Mouse (Mus musculus) retina, embryonic 14.5 days (tissue): ENCODE results near the gene Clk3.

Experiments used
- DNase-seq: peaks from one replicate; pipeline ENCODE4 v3.0.0-alpha.2; 2015; ENCODE audit warnings: low spot score

The Clk3 gene

GRCm38 (mm10) chr9:57770214-57770613, 4.6 kb upstream of the Clk3 start:
- no peak for DNase-seq

- DNase-seq, result no peak
Measured at GRCm38 (mm10) chr9:57769539-57770069, 3.9 kb upstream of the Clk3 start.

DNA sequence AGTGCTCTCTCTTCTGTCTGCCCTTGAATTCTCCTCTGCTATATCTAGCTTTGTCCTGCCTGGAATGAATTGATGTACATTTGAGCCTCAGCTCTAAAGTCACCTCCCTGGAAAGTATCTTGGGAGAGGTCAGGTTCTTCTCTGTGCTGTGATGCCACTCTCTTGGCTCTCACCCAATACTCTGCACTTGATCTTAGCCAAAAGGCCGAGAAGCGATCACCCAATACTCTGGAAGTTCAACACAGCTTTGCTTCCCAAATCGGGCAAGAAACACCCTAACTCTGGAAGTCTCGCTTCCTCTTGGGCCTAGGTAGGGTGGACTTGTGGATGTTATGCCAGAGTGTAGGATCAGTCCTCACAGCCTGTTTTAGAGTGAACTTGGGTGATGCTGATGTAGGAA, 1.6 kb upstream of the Clk3 start:
- no peak for DNase-seq

DNA sequence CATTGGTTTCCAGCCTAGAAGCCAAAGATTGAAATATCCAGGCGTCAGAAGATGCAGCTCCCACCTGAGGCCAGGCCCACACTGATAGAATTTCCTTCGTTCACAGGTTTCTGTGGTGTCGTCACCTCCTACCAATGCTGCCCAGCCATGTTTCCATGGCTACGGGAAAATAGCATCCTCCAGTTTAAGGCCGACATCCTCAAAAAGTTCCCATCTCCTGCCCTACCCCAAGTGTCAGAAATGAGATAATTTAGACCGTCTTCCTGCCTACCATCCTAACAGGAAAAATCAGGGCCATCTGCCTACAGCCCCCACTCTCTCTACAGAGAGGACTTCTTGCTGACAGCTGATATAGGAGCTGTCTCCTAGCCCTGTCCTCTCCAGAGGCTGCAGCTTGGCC, 771 bp upstream of the Clk3 start:
- no peak for DNase-seq

DNA sequence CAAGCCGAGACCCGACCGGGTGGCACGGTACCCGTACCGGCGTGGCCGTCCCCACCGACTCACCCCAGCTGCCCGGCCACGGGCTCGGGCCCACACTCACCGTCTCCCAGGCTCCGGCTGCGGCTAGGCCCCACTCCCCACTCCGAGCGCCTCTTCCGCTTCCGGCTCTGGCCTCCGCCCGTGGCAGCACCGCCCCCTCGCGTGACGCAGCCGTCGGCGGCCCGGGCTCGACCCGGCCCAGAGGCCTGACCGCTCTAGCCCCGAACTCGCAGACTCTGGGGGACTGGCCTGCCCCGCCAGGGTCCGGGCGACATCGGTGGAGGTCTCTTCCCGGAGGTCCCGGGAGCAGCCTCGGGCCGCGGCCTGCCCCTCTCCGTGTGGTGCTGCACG, 691 bp downstream of the Clk3 start:
- peak; percentile 94 for DNase-seq

DNA sequence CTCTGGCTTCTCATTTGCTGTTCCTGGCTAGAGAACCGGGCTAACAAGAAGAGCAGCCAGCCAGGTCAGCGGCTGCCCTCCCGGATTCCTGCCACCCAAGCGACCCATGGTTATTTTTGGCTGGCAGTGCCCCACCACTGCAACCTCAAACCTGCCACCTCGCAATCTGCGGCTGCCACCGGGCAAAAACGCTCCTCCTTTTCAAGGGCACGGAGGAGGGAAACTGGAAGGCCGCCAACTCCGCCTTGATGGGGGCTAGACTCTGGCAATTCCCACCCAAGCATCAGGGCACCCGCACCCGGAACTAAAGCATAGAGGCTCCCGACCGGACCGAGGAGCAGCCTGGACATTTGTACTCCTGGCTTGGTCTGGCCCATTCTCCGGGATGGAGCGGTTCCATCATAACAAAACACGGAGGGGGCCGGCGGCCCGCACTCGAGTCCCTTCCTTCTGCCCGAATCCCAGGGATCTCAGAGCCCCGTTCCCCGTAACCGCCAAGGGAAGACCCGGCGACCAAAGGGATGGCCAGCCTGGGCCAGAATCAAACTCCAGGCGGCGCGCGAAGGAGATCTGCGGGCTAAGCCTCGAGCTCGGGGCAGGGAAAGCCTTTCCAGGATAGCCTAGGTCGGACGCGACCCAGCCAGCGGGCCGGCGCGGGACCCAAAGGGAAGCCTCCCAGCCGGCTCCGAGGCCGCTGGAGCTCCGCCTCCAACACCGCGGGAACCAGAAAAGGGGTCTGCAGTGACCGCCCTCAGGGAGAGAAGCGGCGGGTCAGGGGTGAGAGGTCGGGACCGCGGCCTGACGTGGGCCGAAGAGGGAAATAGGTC, 1.3 kb downstream of the Clk3 start:
- DNase-seq, result no peak

GRCm38 (mm10) chr9:57762563-57762991, 3.1 kb downstream of the Clk3 start:
- DNase-seq, result peak; percentile 65

DNA sequence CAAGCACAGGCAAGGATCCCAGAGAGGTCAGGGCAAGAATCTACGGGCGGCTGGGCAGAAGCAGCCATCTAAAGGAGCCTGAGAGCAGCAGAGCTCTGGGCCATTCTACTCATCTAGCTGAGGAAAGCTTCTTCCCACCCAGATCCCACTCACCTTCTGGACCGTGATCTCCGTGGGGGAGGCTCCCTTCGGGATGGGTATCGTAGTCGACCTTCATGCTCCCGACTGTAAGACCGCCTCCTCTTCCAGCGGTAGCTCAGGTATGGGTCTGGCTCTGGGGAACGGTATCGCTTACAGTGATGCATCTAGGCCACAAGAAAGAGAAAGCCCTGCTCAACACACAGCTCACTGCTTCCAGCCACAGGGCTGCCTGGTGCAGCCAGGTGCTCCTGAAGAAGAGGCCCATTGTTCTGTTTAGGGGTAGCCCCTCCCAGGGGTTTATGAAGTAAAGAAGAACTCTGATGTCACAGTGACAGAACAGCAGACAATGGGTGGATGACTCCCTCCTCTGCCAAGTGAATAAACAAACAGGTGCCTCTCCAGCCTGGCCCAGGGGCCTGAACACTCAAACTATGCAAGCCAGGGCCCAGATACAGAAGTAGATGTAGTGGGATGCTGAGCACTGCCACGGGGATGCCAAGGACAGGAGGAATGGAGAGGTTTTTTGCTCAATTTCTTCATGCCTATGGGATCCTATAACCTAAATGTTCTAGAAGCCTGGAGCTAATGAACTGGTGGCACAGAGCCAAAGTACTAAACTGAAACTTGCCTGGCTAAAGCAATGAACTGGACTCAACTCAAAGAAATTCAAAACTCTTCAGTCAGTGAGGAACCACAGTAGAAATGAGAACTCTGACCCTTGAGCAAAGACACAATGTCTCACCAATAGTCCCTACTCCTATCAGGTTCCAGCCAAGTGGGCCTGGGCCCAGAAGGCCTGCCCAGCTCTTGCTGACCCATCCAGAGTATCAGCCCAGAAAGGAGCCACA, 3.8 kb downstream of the Clk3 start:
- DNase-seq, result no peak

DNA sequence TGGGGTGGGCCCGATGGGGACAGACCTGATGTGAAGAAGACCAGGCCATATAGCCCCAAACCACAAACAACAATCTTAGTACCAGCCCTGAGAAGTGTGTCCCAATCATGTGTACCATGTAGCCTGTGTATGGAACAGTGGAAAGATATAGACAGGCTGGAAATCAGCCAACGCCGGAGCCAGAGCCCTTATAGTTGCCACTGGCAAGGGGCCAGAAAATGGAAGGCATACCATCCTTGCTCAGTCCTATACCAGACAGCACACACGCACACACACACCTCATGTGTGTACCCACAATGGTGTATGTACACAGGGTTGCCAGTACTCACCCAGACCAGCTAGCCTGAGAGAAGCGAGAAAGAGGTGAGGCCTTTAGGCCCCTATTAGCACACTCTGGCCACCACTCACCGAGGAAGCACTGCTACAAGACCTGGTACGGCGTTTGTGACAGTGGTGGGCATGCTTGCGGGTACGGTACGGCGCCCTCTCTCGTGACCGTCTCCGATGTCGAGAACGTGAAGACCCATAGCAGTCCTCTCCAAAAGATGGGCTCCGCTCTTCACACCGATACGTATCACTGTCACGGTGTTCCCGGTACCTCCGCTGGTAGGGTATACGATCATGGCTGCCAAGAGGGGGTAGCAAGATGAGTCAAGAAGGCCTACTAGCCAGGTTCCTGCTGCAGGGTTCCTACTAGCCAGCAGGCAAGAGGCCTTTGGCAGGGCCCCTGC, 5.1 kb downstream of the Clk3 start:
- no peak for DNase-seq

DNA sequence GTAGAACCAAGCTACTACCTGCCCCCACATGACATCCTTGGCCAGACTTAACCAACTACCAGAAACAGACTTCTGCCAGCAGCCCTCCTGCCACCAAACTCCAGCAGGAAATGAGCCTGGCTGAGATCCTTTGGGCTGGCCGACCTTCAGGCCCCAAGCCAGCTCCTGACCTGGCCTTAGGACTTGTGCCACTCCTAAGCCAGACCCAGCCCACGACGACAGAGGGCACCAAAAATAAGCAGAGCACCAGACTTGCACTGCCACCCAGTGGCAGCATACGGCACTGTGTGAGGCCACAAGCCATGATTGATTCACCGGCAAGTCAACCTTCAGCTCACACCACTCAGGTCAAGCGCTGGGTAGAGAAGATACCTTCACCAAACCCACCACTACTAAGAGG, 6.4 kb downstream of the Clk3 start:
- DNase-seq, result peak; percentile 79

GRCm38 (mm10) chr9:57758528-57758927, 7.1 kb downstream of the Clk3 start:
- no peak for DNase-seq

- DNase-seq, result no peak
Measured at GRCm38 (mm10) chr9:57757578-57757977, 8.1 kb downstream of the Clk3 start.

DNA sequence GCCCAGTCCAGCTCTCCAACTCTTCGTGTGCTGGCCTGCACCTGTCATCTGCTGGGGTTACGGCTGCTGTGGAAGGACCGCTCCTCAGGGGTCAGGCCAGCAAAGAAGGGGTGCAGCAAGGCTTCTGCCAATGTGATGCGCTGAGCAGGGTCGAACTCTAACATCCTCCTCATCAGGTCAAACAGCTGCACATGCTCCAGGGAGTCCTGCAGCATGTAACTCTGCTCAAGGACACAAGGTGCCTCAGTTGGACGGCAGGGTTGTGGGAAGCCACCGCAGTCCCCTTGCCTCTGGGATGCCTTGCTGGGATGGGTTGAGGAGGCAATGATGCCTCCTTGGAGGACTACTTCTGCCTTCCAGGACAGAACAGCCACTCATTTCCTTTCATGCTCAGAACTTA, 14.8 kb downstream of the Clk3 start:
- DNase-seq, result no peak

DNA sequence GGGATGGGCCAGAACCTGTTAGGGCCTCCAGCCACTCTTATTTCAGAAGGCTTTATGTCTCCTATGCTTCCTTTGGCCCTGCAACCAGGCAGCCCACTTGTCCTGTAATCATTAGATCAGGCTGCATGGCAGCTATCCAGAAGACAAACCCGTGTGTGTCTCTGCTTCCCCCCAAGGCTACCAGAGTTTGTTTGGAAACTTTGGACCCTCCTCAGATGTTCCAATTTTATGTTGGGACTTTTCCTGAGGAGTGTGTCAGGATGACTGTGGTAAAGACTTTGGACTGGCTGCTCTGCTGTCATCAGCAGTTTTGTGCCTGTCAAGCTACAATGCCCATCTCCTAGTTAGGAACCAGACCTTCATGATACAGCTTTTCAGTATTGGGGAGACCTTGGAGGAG, 16.8 kb downstream of the Clk3 start:
- no peak for DNase-seq

GRCm38 (mm10) chr9:57748137-57748536, 17.5 kb downstream of the Clk3 start:
- no peak for DNase-seq

DNA sequence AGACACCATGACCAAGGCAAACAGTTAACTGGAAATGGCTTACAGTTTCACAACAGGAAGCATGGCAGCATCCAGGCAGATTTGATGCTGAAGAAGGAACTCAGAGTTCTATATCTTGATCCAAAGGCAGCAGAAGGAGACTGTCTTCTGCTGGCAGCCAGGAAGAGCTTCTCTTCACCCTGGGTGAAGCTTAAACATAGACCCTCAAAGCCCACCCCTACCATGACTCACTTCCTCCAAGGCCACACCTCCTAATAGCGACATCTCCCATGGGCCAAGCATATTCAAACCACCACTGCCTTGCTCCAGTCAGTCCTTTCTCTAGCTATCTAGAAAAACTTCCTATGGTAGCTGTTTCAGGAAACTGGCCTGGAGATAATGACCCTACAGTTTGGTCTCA, 18.6 kb downstream of the Clk3 start:
- no peak for DNase-seq

GRCm38 (mm10) chr9:57744462-57745091, 21.1 kb downstream of the Clk3 start:
- DNase-seq, result peak; percentile 82

DNA sequence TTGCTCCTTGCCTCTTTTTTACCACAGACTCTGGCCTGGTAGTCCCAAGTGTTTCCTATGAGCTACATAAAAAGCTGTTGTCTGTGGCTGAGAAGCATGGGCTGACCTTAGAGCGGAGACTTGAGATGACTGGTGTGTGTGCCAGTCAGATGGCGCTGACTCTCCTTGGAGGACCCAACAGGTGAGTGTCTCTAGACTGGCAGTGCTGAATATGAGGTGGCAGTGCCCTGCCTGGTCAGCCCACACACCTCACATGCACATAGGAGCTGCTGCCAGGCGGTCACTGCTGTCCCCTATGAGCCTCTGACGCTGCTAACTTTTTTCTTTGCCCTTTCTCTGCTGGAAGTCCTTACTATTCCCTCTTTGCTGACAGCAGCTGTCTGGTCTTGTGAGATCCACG, 25.8 kb downstream of the Clk3 start:
- no peak for DNase-seq

DNA sequence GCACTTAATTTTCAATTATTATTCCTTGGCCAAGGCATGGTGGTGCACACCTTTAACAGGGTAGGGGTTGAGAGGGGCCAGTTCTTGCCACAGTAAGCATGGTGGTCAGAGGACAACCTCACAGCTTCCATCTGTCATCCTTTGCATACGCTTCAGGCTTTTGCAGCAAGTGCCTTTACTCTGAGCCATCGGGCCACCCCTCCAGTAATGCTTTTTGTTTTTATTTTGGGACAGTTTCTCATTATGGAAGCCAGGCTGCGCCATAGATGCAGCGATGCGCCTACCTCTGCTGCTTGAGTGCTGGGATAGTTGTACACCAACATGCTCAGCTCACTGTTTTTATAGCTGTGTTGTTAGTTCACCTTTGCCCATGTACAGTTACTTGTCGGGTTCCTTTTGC, 32.1 kb downstream of the Clk3 start:
- DNase-seq, result no peak

DNA sequence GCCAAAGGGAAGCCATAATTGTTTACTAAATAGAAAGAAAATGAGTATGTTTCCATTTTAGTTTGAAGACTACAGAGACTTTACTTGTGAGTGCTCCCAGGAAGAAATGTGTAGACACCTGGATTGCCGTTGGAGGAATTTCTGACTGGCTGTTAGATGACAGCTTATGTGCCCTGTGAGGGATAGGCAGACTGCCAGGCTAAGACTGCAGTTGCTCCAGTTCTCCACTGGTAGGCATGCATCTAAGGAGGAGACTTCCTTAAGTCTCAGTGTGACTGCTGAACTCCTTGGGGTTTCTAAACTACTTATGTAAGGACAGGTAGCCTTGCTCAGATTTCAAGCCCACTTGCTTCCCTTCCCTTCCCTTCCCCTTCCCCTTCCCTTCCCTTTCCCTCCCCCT, 37.3 kb downstream of the Clk3 start:
- no peak for DNase-seq

DNA sequence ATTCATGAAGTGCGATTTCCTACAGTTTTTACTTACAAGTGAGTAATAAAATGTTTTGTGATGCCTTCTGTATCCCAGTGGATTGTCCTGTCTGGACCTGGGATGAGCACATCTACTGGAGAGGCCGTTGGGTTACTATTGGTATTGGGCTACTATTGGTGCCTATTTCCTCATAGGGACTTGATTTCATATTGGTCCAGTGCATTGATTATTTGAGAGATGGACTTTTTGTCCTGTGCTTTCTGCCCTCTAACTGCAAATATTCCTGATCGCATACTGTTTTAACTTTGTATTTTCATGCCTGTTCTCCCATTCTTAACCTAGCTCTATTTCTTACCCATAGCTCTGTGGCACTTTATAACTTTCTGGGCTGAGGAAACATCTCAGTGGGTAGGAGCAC, 41.0 kb downstream of the Clk3 start:
- no peak for DNase-seq

DNA sequence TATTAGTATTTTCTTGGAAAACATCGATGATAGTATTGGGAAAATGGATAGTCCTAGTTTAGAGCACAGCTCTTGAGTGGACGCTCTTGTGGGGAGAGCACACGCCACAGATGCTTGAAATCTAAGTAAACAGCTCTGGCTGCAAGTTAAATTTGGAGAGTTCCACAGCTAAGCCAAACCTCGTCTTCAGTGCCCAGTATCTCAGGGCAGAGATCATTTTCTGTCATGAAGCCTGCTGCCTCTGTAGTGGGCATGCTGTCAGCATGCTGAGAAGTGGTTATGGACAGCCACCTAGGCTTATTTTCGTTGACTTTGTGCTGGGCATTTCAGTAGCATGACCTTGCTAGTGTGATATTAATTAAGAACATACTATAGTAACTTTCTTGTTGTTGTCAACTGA, 41.9 kb downstream of the Clk3 start:
- no peak for DNase-seq
